Mouse (Mus musculus): ENCODE measurements around the gene Lipe. TPM values are rescaled to one million over a fixed set of nuclear protein-coding genes. Genes with fewer than 3 reads are reported as not detected.
A peak's percentile ranks its signal among the peaks of the same experiment; 100 is the strongest.

Gene Lipe
- total and polyA plus RNA-seq, 2 experiments from 2014 or later: 7.8 to 18.7 TPM

GRCm38 (mm10) chr7:25339329-25339728 is 59.2 kb downstream of the Lipe start:
- no peak for ATAC-seq
- no peaks in the 10 kb centered on the region for H3K9me3 ChIP-seq (ENCODE audit: low read length)
- H3K27me3 ChIP-seq (ENCODE audit: insufficient read depth, low read length): no peaks in the 10 kb centered on the region
- H3K36me3 ChIP-seq (ENCODE audit: insufficient read depth, low read length): peaks cover 45% of the 10 kb centered on the region
- no peak overlapping the region for H3K27ac ChIP-seq
- no peaks in the 10 kb centered on the region for H3K4me1 ChIP-seq (ENCODE audit: insufficient read depth, low read length)
- WGBS: 91% methylated on average over 9 of the region's 9 CpGs
- no peak overlapping the region for H3K4me2 ChIP-seq (ENCODE audit: low read depth, low read length)
- H3K9ac ChIP-seq (replicated peaks; ENCODE audit: low read length): no peak overlapping the region
- TF ChIP-seq CTCF (IDR thresholded peaks at IDR 0.05; ENCODE audit: low read depth): no peak
- DNase-seq (ENCODE audit: low spot score): no peak
- no peak overlapping the region for H3K4me3 ChIP-seq (ENCODE audit: low read length)

DNA sequence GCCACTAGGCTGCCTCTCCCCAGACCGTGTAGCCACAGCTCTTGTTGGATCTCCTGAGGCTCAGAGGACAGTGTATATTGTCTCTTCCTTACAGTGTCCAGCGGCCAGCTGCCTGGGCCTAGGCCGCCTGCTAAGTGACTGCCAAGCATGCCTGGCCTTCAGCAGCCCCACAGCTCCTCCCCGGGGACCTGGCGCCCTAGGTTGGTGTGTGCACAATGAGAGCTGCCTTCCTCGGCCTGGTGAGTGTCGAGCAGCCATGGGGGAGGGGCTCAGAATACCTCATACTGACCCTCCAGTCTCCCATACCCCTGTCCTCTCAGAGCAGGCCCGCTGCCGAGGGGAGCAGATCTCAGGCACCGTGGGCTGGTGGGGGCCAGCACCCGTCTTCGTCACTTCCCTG is 64.0 kb downstream of the Lipe start:
- no peak overlapping the region for H3K4me3 ChIP-seq (ENCODE audit: low read length)
- peaks cover 47% of the 10 kb centered on the region; the same call in 1 of the 2 replicates for H3K36me3 ChIP-seq (ENCODE audit: insufficient read depth, low read length)
- no peak overlapping the region for H3K9ac ChIP-seq (replicated peaks; ENCODE audit: low read length)
- no peak overlapping the region for H3K27ac ChIP-seq
- H3K4me1 ChIP-seq (ENCODE audit: insufficient read depth, low read length): no peaks in the 10 kb centered on the region
- WGBS: 83% methylated on average over 12 of the region's 12 CpGs
- no peak overlapping the region for H3K4me2 ChIP-seq (ENCODE audit: low read depth, low read length)
- TF ChIP-seq CTCF (IDR thresholded peaks at IDR 0.05; ENCODE audit: low read depth): no peak
- no peaks in the 10 kb centered on the region for H3K9me3 ChIP-seq (ENCODE audit: low read length)
- no peak for DNase-seq (ENCODE audit: low spot score)
- no peaks in the 10 kb centered on the region for H3K27me3 ChIP-seq (ENCODE audit: insufficient read depth, low read length)
- no peak for ATAC-seq

GRCm38 (mm10) chr7:25333596-25334307 is 64.8 kb downstream of the Lipe start:
- H3K27me3 ChIP-seq (ENCODE audit: insufficient read depth, low read length): no peaks in the 10 kb centered on the region
- H3K9ac ChIP-seq (replicated peaks; ENCODE audit: low read length): no peak overlapping the region
- H3K4me1 ChIP-seq (ENCODE audit: insufficient read depth, low read length): no peaks in the 10 kb centered on the region
- no peaks in the 10 kb centered on the region for H3K9me3 ChIP-seq (ENCODE audit: low read length)
- H3K4me2 ChIP-seq (ENCODE audit: low read depth, low read length): no peak overlapping the region
- H3K4me3 ChIP-seq (ENCODE audit: low read length): no peak overlapping the region
- H3K36me3 ChIP-seq (ENCODE audit: insufficient read depth, low read length): peaks cover 47% of the 10 kb centered on the region; the same call in 1 of the 2 replicates
- whole genome bisulfite sequencing: 35% methylated on average over 16 of the region's 16 CpGs
- TF ChIP-seq CTCF (IDR thresholded peaks at IDR 0.05; ENCODE audit: low read depth): peak; percentile 87
- H3K27ac ChIP-seq: no peak overlapping the region
- DNase-seq (ENCODE audit: low spot score) (peak; percentile 81), ATAC-seq (peak; percentile 68)

Other genes with a start within 250 kb of the Lipe start
- 3.9 and 4.7 TPM in 2 replicates for gene Pou2f2, start 219.0 kb downstream of the Lipe start, total RNA-seq (2014; rRNA removed)
- 14.4 and 20.2 TPM in 2 replicates for gene Pou2f2, start 219.0 kb downstream of the Lipe start, polyA plus RNA-seq (2015; fragmentation: Nextera tagmentation; extraction: Ambion mirVana)
- 22.5 and 31.7 TPM in 2 replicates for gene Dedd2, start 178.1 kb downstream of the Lipe start, total RNA-seq (2014; rRNA removed)
- 19.8 and 20.2 TPM in 2 replicates for gene Dedd2, start 178.1 kb downstream of the Lipe start, polyA plus RNA-seq (2015; fragmentation: Nextera tagmentation; extraction: Ambion mirVana)
- 9.6 and 10.1 TPM in 2 replicates for gene Zfp526, start 177.3 kb downstream of the Lipe start, total RNA-seq (2014; rRNA removed)
- gene Zfp526, start 177.3 kb downstream of the Lipe start, polyA plus RNA-seq (2015; fragmentation: Nextera tagmentation; extraction: Ambion mirVana): 0.66 and 0.85 TPM in 2 replicates
- gene Gsk3a, start 160.9 kb downstream of the Lipe start, total RNA-seq (2014; rRNA removed): 151 and 160 TPM in 2 replicates
- gene Gsk3a, start 160.9 kb downstream of the Lipe start, polyA plus RNA-seq (2015; fragmentation: Nextera tagmentation; extraction: Ambion mirVana): 17.5 and 19.8 TPM in 2 replicates
- gene Erf, start 147.9 kb downstream of the Lipe start, total RNA-seq (2014; rRNA removed): 19.0 and 20.8 TPM in 2 replicates
- gene Erf, start 147.9 kb downstream of the Lipe start, polyA plus RNA-seq (2015; fragmentation: Nextera tagmentation; extraction: Ambion mirVana): 3.0 and 3.7 TPM in 2 replicates
- gene Cic, start 131.0 kb downstream of the Lipe start, total RNA-seq (2014; rRNA removed): 153 and 155 TPM in 2 replicates
- 28.2 and 30.6 TPM in 2 replicates for gene Cic, start 131.0 kb downstream of the Lipe start, polyA plus RNA-seq (2015; fragmentation: Nextera tagmentation; extraction: Ambion mirVana)
- gene Pafah1b3, start 100.7 kb downstream of the Lipe start, total RNA-seq (2014; rRNA removed): 534 and 592 TPM in 2 replicates
- gene Pafah1b3, start 100.7 kb downstream of the Lipe start, polyA plus RNA-seq (2015; fragmentation: Nextera tagmentation; extraction: Ambion mirVana): 469 and 484 TPM in 2 replicates
- gene Prr19, start 97.3 kb downstream of the Lipe start, total RNA-seq (2014; rRNA removed): 0.93 and 1.4 TPM in 2 replicates
- gene Prr19, start 97.3 kb downstream of the Lipe start, polyA plus RNA-seq (2015; fragmentation: Nextera tagmentation; extraction: Ambion mirVana): 3.1 and 3.6 TPM in 2 replicates
- 56.6 and 88.3 TPM in 2 replicates for gene Tmem145, start 92.6 kb downstream of the Lipe start, total RNA-seq (2014; rRNA removed)
- 104 and 106 TPM in 2 replicates for gene Tmem145, start 92.6 kb downstream of the Lipe start, polyA plus RNA-seq (2015; fragmentation: Nextera tagmentation; extraction: Ambion mirVana)
- 104 and 105 TPM in 2 replicates for gene Megf8, start 81.5 kb downstream of the Lipe start, total RNA-seq (2014; rRNA removed)
- 14.8 and 15.4 TPM in 2 replicates for gene Megf8, start 81.5 kb downstream of the Lipe start, polyA plus RNA-seq (2015; fragmentation: Nextera tagmentation; extraction: Ambion mirVana)
- not detected in 2 replicates for gene Cnfn, start 29.0 kb downstream of the Lipe start, total RNA-seq (2014; rRNA removed)
- 0.30 and 0.89 TPM in 2 replicates for gene Cnfn, start 29.0 kb downstream of the Lipe start, polyA plus RNA-seq (2015; fragmentation: Nextera tagmentation; extraction: Ambion mirVana)
- not detected in 2 replicates for gene Cxcl17, start 14.2 kb upstream of the Lipe start, total RNA-seq (2014; rRNA removed)
- gene Cxcl17, start 14.2 kb upstream of the Lipe start, polyA plus RNA-seq (2015; fragmentation: Nextera tagmentation; extraction: Ambion mirVana): 0.66 and 0.82 TPM in 2 replicates
- 0.32 and 1.2 TPM in 2 replicates for gene Ceacam1, start 78.9 kb upstream of the Lipe start, total RNA-seq (2014; rRNA removed)
- 0.93 and 1.2 TPM in 2 replicates for gene Ceacam1, start 78.9 kb upstream of the Lipe start, polyA plus RNA-seq (2015; fragmentation: Nextera tagmentation; extraction: Ambion mirVana)
- not detected in 2 replicates for gene Ceacam2, start 141.1 kb upstream of the Lipe start, total RNA-seq (2014; rRNA removed)
- not detected in 2 replicates for gene Ceacam2, start 141.1 kb upstream of the Lipe start, polyA plus RNA-seq (2015; fragmentation: Nextera tagmentation; extraction: Ambion mirVana)
- not detected in 2 replicates for gene Erich4, start 217.2 kb upstream of the Lipe start, total RNA-seq (2014; rRNA removed)
- not detected in 2 replicates for gene Erich4, start 217.2 kb upstream of the Lipe start, polyA plus RNA-seq (2015; fragmentation: Nextera tagmentation; extraction: Ambion mirVana)
- gene Dmac2, start 220.7 kb upstream of the Lipe start, total RNA-seq (2014; rRNA removed): 50.5 and 54.8 TPM in 2 replicates
- gene Dmac2, start 220.7 kb upstream of the Lipe start, polyA plus RNA-seq (2015; fragmentation: Nextera tagmentation; extraction: Ambion mirVana): 46.7 and 48.7 TPM in 2 replicates
- gene B3gnt8, start 227.9 kb upstream of the Lipe start, total RNA-seq (2014; rRNA removed): 0.14 and 1.2 TPM in 2 replicates
- gene B3gnt8, start 227.9 kb upstream of the Lipe start, polyA plus RNA-seq (2015; fragmentation: Nextera tagmentation; extraction: Ambion mirVana): 1.1 and 1.3 TPM in 2 replicates